Mouse (Mus musculus): ENCODE results near the gene Dpf3. TPM values are rescaled to one million over a fixed set of nuclear protein-coding genes. Genes with fewer than 3 reads are reported as not detected.
A peak's percentile ranks its signal among the peaks of the same experiment; 100 is the strongest.

Gene Dpf3
- total and polyA plus RNA-seq, 2 experiments from 2014 or later: 5.2 to 15.3 TPM

DNA sequence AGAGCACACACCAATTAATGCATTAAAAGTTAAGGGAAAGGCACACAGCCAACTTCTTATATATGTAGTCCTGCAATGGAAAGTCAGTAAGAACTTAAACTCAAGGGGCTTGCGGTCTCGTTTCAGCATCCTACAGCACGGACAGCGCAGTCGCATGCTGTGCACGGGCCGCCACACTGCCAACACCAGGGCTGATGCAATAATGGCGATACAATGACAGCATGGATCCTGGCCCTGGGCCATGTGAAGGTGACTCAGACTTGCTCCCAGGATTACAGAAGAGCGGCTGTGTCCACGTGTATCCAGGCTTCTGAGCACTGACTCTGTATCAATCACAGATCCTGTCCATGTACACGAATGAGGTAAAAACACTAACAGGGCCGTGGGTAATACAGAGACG, 158.6 kb downstream of the Dpf3 start:
- no peaks in the 10 kb centered on the region; the same call in 1 of the 2 replicates for H3K36me3 ChIP-seq (replicated peaks; ENCODE audit: control insufficient read depth, insufficient read depth, low read length)
- no peak overlapping the region for H3K4me3 ChIP-seq (ENCODE audit: low read depth, low read length)
- ATAC-seq (ENCODE audit: insufficient read depth, low read depth) (peak; percentile 70), DNase-seq (ENCODE audit: low spot score) (no peak)
- H3K9ac ChIP-seq (replicated peaks; ENCODE audit: low read depth, low read length): no peak overlapping the region
- H3K9me3 ChIP-seq (replicated peaks; ENCODE audit: control insufficient read depth, low read length): no peaks in the 10 kb centered on the region
- H3K27me3 ChIP-seq (ENCODE audit: control insufficient read depth, insufficient read depth, low read length): no peaks in the 10 kb centered on the region
- TF ChIP-seq CTCF (IDR thresholded peaks at IDR 0.05; ENCODE audit: low read depth): no peak
- TF ChIP-seq EP300 (IDR thresholded peaks at IDR 0.05; ENCODE audit: low read depth): no peak
- H3K27ac ChIP-seq (ENCODE audit: low read depth): no peak overlapping the region
- 53% methylated on average over 13 of the region's 13 CpGs for WGBS
- H3K4me2 ChIP-seq (ENCODE audit: low read depth, low read length): no peak overlapping the region
- H3K4me1 ChIP-seq (ENCODE audit: control insufficient read depth, insufficient read depth): peaks cover 18% of the 10 kb centered on the region

DNA sequence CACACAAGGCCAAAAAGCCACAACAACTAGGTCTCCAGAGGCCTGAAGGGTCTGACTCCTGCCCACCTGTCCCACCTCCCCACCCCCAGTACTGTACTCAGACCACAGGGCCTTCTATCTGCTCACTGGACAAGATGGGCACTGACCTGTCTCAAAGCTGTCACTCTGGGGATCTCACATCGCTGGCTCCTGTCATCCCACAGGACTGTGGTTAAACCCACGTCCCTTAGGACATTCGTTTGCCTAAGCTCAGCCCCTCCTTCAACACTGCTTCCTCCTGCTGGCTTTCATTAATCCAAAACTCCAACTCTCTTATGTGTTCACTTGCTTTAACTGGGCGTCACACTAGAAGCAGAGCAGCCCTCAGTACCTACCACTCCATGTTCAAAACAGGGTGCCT, 159.0 kb downstream of the Dpf3 start:
- Histone ChIP-seq H3K36me3 (replicated peaks; ENCODE audit: control insufficient read depth, insufficient read depth, low read length) (no peaks in the 10 kb centered on the region; the same call in 1 of the 2 replicates), H3K27ac (ENCODE audit: low read depth) (peak overlapping the region; percentile 43; the same call in 1 of the 2 replicates), H3K27me3 (ENCODE audit: control insufficient read depth, insufficient read depth, low read length) (no peaks in the 10 kb centered on the region), H3K9ac (replicated peaks; ENCODE audit: low read depth, low read length) (no peak overlapping the region), H3K9me3 (replicated peaks; ENCODE audit: control insufficient read depth, low read length) (no peaks in the 10 kb centered on the region), H3K4me2 (ENCODE audit: low read depth, low read length) (no peak overlapping the region), H3K4me1 (ENCODE audit: control insufficient read depth, insufficient read depth) (peaks cover 16% of the 10 kb centered on the region), H3K4me3 (ENCODE audit: low read depth, low read length) (no peak overlapping the region)
- TF ChIP-seq CTCF (IDR thresholded peaks at IDR 0.05; ENCODE audit: low read depth): no peak
- TF ChIP-seq EP300 (IDR thresholded peaks at IDR 0.05; ENCODE audit: low read depth): no peak
- WGBS: 34% methylated on average over 4 of the region's 4 CpGs
- ATAC-seq (ENCODE audit: insufficient read depth, low read depth) (peak; percentile 21; the same call in 1 of the 2 replicates), DNase-seq (ENCODE audit: low spot score) (no peak)

DNA sequence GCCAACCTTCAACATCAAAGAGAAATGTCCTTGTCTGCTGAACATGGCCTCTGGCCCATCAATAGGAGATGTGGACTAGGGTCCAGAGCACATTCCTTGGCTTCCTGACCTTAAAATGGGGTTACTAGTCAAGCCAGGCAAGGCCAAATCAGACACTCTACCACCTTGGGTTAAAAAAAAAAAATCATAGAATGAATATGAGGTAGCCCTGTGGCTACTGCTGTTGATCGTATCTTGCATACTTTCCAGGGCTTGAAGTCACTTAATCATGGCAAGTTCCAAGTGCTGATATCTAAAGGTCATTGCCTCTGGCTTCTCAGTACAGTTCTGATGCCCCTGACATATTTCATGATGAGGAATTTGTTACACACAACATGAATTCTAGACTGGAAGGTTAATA, 160.1 kb downstream of the Dpf3 start:
- ATAC-seq (ENCODE audit: insufficient read depth, low read depth) (no peak), DNase-seq (ENCODE audit: low spot score) (no peak)
- Histone ChIP-seq H3K9me3 (replicated peaks; ENCODE audit: control insufficient read depth, low read length) (no peaks in the 10 kb centered on the region), H3K27me3 (ENCODE audit: control insufficient read depth, insufficient read depth, low read length) (no peaks in the 10 kb centered on the region), H3K36me3 (replicated peaks; ENCODE audit: control insufficient read depth, insufficient read depth, low read length) (no peaks in the 10 kb centered on the region; the same call in 1 of the 2 replicates), H3K4me2 (ENCODE audit: low read depth, low read length) (no peak overlapping the region), H3K27ac (ENCODE audit: low read depth) (peak overlapping the region; percentile 63; the same call in 1 of the 2 replicates), H3K9ac (replicated peaks; ENCODE audit: low read depth, low read length) (no peak overlapping the region), H3K4me3 (ENCODE audit: low read depth, low read length) (no peak overlapping the region), H3K4me1 (ENCODE audit: control insufficient read depth, insufficient read depth) (peaks cover 14% of the 10 kb centered on the region)
- 57% methylated on average over 1 of the region's 1 CpGs for WGBS
- TF ChIP-seq EP300 (IDR thresholded peaks at IDR 0.05; ENCODE audit: low read depth) (no peak), CTCF (IDR thresholded peaks at IDR 0.05; ENCODE audit: low read depth) (no peak)

DNA sequence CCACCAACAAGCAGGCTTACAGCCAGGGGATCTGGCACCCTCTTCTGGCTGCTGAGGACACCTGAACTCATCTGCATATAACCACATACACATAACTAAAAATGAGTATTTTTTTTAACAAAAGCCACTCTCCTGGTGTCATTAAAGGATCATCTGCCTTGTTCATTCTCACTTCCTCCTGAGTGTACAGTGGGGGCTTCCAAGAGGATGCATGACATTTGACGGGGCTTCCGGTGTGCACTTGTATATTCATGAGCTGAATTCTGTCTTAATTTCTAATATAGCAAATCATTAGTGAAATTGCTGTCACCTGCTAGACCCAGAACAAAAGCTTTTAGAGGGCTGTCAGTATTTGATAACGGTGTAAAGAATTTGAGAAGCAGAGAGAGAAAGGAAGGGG, 166.8 kb downstream of the Dpf3 start:
- no peak overlapping the region for H3K9ac ChIP-seq (replicated peaks; ENCODE audit: low read depth, low read length)
- H3K9me3 ChIP-seq (replicated peaks; ENCODE audit: control insufficient read depth, low read length): no peaks in the 10 kb centered on the region
- peaks cover under 1% of the 10 kb centered on the region for H3K4me1 ChIP-seq (ENCODE audit: control insufficient read depth, insufficient read depth)
- no peaks in the 10 kb centered on the region for H3K27me3 ChIP-seq (ENCODE audit: control insufficient read depth, insufficient read depth, low read length)
- ATAC-seq (ENCODE audit: insufficient read depth, low read depth) (no peak), DNase-seq (ENCODE audit: low spot score) (no peak)
- H3K4me2 ChIP-seq (ENCODE audit: low read depth, low read length): no peak overlapping the region
- TF ChIP-seq CTCF (IDR thresholded peaks at IDR 0.05; ENCODE audit: low read depth): no peak
- TF ChIP-seq EP300 (IDR thresholded peaks at IDR 0.05; ENCODE audit: low read depth): no peak
- WGBS: 86% methylated on average over 3 of the region's 3 CpGs
- H3K27ac ChIP-seq (ENCODE audit: low read depth): no peak overlapping the region
- no peaks in the 10 kb centered on the region; the same call in 1 of the 2 replicates for H3K36me3 ChIP-seq (replicated peaks; ENCODE audit: control insufficient read depth, insufficient read depth, low read length)
- no peak overlapping the region for H3K4me3 ChIP-seq (ENCODE audit: low read depth, low read length)

DNA sequence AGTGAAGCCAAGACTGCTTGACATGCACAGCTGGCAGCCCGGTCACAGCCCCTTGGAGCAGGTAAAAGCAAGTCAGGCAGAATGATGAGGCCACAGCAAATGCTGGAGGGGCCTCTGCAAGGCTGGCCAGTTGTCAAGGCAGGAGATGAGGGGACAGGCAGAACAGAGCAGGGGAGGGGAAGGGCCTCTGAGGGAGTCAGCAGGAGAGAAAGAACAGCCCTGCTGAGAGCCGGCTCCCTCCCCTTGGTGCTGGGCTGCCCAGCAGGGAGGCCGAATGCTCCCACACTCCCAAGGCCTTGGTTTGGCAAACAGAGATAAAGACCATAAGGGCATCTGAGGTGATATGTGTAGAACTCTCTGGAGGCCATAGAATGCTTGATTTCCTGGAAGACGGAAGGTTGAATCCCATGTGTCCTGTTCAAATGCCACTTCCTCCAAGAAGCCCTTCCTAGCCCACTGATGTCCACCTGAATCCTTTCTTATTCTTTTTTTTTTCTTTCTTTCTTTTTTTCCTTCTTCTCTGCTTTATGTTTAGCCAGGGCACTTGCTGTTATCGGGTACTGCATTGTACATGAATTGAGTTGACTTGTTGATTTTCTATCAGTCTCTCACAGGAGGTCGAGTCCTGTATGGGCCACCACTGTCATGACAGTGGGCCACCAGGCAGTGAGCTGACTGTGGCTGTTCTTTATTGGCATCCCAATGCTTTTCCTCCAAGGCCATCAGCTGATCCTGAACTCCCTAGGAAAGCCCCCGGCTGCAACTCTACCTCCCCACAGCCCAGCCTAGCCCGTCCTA, 169.7 kb downstream of the Dpf3 start:
- Histone ChIP-seq H3K27me3 (ENCODE audit: control insufficient read depth, insufficient read depth, low read length) (no peaks in the 10 kb centered on the region), H3K4me2 (ENCODE audit: low read depth, low read length) (no peak overlapping the region), H3K9ac (replicated peaks; ENCODE audit: low read depth, low read length) (no peak overlapping the region), H3K27ac (ENCODE audit: low read depth) (no peak overlapping the region), H3K9me3 (replicated peaks; ENCODE audit: control insufficient read depth, low read length) (no peaks in the 10 kb centered on the region), H3K4me1 (ENCODE audit: control insufficient read depth, insufficient read depth) (no peaks in the 10 kb centered on the region), H3K36me3 (replicated peaks; ENCODE audit: control insufficient read depth, insufficient read depth, low read length) (no peaks in the 10 kb centered on the region), H3K4me3 (ENCODE audit: low read depth, low read length) (no peak overlapping the region)
- no peak for ATAC-seq (ENCODE audit: insufficient read depth, low read depth)
- no peak for DNase-seq (ENCODE audit: low spot score)
- TF ChIP-seq CTCF (IDR thresholded peaks at IDR 0.05; ENCODE audit: low read depth) (no peak), EP300 (IDR thresholded peaks at IDR 0.05; ENCODE audit: low read depth) (no peak)
- WGBS: 66% methylated on average over 8 of the region's 8 CpGs
